Mouse (Mus musculus) T-helper 1 cell (primary cell): ENCODE measurements around the gene Gm3854.

ENCODE experiments used
- in situ Hi-C: fragments of 300-600 bp; cut with MboI, MseI; formaldehyde crosslinking; loops from one replicate; pipeline ENCODE4 v1.15.1; 2025; ENCODE audit warnings: high pct_unique_total_duplicates

The Gm3854 gene

DNA sequence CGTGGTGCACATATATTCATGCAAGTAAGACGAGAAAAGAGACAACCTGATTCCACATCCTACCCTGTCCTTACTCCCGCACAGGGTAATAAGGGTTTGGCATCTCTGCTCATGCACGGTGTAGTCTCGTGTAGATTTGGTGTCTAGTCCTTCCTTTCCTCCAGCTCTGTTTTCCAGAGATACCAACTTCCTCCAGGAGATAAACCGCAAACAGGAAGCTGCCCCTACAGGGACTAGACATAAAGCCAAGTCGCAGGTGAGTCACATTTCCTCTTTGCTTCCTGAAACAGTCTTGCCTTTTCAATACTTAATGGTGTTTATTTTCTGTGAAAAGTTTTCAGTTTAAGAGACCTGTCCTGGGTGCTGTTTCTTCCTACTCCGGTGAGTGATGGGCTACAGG, 40.5 kb downstream of the Gm3854 start:
- in situ Hi-C loops: loop anchor here (25.0 kb wide), 1 partner anchor 1297 kb away; the partner anchor contains the start of gene Epn1

DNA sequence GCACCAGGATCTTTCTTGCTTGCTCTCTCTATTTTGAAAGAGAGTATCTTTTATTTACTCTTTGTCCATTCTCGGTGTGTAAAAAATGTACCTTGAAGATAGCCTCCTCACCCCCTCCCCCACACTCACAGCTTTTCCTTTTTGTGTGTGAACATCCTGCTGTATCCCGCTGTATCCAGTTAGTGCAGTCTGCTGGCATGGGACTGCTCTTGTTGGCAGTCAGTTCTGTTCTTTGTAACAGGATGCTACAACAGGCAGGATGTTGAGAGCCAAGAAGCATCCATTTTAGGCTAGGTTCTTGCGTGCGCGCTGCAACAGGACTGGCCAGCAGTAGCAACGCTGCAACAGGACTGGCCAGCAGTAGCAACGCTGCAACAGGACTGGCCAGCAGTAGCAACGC, 43.4 kb downstream of the Gm3854 start:
- in situ Hi-C loops: loop anchor here (25.0 kb wide), 1 partner anchor 1300 kb away; the partner anchor contains the start of gene Epn1

DNA sequence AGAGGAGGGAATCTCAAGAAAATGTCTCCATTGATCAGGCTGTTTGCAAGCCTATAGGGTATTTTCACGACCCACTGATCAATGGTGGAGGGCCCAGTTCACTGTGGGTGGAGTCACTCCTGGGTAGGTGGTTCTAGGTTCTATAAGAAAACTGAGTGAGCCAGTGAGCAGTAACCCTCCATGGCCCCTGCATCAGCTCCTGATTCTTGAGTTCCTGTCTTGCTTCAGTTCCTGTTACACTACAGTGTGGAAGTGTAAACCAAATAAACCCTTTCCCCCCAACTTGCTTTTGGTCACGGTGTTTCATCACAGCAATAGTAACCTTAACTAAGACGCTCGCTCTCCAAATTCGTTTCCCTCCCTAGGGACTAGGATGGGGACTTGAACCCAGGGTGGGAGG, 45.4 kb downstream of the Gm3854 start:
- in situ Hi-C loops: loop anchor here (25.0 kb wide), 1 partner anchor 1302 kb away; the partner anchor contains the start of gene Epn1

DNA sequence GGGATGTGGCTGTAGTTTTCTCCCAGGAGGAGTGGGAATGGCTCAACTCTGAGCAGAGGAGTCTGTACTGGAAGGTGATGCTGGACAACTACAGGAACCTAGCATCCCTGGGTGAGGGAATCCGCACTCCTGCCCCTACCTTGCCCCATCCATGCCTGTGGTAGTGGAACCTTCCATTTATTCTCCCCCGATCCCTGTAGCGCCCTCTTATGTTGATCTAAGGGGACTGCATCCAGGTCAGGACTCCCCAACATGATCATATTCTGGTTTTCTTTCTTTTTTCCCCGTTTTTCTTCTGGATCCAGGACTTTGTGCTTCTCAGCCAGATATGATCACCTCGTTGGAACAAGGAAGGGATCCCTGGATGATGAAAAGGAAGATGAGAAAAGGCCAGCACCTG, 45.9 kb downstream of the Gm3854 start:
- in situ Hi-C loops: loop anchor here (25.0 kb wide), 1 partner anchor 1302 kb away; the partner anchor contains the start of gene Epn1

DNA sequence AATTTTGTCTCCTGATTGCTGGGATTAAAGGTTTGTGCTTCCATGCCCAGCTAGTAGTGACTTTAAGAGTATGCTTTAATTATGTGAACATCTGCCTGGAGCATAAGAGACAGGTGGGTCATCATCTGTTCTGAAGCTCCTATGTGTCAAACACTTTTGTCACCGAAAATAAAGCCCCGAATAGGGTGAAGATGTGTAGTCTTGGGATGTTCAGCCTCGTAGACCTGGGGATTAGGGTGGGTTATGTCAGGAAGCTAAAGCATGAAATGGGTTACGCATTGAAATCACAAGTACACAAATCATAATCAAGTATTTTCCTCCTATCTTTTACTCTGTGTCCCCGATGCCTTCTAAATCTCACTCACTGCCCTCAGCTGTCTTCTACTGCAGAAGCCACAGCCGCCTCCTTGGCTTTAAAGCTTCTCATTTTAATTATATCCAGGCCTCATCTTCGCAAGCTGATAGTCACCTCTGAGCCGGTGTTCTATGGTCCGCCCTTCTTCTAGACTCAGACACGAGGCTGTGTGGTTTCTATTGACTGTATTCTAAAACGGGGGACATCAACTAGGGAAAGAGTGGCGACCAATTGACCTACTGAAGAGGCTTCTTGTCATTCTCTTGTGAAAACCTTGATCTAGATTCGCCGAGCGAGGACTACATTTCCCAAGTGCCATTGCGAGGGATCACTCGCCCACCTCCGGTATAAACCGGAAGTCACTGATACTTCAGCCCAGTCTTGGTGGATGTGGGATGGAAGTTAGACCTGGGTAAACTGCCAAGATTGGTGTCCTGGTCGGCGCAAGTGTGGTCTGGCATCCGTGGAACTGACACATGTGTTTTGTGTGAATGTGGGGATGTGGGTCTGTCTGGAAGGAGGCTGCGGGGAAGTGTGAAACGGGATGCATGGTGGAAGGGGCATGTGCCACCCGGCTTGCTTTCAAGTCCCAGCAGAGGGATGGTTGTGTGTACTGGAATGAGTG, 54.7 kb downstream of the Gm3854 start, which contains the start of gene Smim17:
Gene Smim17 (plus strand): TSS at position 720 of the 980 bp plus-strand sequence.
- in situ Hi-C loops: loop anchor here (25.0 kb wide), 1 partner anchor 1311 kb away; the partner anchor contains the start of gene Epn1
